Mouse (Mus musculus) megakaryocyte, adult 5-6 weeks (primary cell): ENCODE results near the gene Tinf2. TPM values are rescaled to one million over a fixed set of nuclear protein-coding genes. Genes with fewer than 3 reads are reported as not detected.
A peak's percentile ranks its signal among the peaks of the same experiment; 100 is the strongest.

Experiments used
- ATAC-seq: 2 replicates; pipeline ENCODE4 v1.8.0; 2016; ENCODE audit warnings: mild to moderate bottlenecking, inconsistent platforms; ENCODE audit not compliant: poor library complexity, severe bottlenecking
- total RNA-seq, 2 experiments: library from RNA; stranded (forward) in 1 of 2; stranded (reverse) in 1 of 2; fragments of 153-499, 151-499 nt in 1 of 2; fragments of 221-1000, 200-1000 nt in 1 of 2; gene quantifications; 2 replicates each; pipeline versions ENCODE4 v1.2.3 to v1.2.4; 2015 to 2017

Gene Tinf2
- 24.2 and 27.2 TPM in 2 replicates for total RNA-seq (2015)
- 25.1 and 39.8 TPM in 2 replicates for total RNA-seq (2017)

DNA sequence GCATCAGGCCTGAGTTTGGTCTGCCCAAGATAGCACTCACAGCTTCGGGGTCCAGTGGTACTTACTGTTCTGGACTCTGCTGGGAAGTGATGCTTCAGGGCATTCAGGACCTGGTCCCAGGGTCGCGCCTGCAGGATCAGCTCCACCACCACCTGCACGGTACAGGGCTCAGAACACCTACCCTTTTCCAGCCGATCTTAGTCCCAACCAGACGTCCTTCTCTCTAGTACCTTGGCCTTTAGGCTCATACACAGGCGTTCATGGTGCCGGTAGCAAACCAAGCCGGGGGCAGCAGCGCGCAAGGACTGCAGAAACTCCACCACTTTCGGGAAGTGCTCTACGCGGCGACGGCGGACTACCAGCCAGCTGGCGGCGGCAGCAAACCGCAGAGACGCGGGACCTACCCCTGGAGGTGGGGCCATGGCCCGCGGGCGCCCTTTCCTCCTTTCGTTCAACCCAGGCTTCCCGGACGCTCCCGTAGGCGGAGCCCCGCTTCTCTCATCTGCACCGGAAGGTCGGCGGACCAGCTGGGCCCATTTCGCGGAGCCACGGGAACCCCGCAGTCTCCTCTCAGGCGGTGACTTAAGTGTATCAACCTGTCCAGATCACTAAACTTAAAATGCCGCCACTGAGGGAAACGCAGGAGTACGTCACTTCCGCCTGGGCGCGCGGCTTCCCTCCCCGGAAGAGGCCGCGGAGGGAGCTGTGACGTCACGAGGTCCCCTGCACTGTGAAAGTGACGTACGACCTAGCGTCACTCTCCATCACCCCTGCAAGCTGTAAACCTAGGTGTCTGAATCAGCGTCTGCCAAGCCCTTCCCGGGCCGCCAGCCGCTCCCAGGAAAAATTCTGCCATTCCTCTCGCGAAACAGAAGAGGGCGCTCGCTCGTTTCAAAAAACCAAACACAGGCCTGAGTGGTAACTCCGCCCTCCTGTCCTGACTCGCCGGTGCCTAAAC is at the start of gene Tinf2:
Gene Tinf2 (minus strand): TSS at position 661 of the 958 bp plus-strand sequence.
- ATAC-seq = peak; percentile 91

DNA sequence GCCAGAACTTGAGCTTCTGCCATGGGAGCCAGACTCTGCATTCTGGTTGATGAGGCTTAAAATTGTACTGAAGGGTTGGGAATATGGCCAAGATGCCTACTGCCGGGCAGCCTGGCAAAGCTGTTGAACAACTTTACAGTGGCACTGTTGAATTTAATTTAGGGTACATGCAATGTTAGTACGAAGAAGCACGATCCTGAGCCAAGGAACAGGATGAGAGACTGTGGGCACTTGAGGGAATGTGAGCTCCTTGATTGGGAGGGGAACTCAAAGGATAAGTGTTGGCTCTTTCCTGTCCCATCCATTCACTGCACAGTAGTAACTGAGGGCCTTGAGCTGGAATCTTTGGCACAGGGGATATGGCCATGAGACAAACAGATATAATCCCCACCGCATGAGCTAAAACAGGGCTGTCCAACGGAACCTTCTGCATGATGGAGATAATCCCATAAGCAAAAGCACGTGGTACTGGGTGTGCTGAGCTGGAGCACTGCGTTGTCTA is 49.0 kb upstream of the Tinf2 start:
- no peak for ATAC-seq

DNA sequence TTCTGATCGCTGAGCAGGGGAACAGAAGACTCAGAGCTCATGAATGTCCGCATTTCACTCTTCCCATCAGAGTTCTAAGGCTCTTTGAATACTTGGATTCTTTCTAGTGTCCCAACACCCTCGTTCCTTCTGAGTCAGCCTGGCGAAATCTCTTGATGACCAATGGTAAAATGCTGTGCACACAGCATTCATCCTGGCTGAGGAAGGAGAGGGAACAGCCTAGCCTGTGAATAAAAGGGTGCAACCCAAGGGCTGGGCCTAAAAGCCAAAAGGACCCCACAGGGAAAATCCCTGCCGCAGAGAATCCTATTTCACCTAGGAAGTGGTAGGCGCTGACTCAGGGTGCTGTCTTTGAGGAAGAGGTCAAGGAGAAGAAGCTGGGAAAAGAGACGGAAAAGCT is 48.5 kb upstream of the Tinf2 start:
- no peak for ATAC-seq

DNA sequence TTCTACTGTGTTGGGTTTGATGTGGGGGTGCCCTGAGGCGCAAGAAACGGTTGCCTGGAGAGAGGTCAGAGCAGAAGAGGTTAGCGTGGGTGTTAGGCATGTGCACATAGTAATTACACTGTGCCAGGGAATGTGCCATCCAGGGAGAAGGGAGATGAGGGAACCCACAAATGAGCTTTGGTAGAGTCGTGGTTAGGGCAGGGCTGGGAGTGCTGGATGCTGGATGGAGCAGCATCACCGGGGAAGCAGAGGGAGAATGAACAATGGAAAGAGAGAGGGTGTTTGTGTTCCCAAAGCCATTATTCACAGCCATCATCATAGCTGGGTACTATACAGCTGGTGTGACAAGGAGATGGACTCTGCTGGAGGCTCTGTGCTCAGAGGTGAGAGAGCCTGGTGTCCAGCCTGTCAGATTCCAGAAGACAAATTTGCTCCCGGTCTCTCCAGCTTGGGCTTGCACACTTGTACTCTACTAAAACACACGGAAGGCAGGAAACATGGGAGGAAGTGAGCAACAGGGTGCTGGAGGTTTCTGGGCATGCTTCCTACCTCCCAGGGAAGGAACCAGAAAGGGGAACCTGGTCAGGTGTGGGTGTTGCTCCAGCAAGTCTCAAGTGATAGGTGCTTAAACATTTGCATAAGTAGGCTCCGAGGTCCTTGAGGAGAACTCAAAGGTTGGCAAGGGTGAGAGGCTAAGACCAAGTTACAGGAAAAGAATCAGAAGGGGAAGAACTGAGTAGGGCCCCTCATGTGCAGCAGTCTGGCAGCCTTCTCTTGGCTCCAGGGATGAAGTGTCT is 46.5 kb upstream of the Tinf2 start:
- peak; percentile 66 for ATAC-seq

DNA sequence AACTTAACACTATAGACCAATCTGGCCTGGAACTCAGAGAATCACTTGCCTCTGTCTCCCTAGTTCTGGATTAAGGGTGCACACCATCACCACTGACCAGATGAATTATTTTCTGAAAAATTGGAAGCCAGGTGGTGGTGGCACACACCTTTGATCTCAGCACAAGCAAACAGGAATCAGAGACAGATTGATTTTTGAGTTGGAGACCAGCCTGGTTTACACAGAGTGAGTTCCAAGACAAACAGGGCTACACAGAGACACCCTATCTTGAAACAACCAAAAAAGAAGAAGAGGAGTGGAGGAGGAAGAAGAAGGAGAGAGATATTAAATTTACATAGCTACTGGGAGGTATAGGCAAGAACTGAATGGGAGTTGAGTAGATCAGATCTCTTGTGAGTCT is 44.6 kb upstream of the Tinf2 start:
- no peak for ATAC-seq

DNA sequence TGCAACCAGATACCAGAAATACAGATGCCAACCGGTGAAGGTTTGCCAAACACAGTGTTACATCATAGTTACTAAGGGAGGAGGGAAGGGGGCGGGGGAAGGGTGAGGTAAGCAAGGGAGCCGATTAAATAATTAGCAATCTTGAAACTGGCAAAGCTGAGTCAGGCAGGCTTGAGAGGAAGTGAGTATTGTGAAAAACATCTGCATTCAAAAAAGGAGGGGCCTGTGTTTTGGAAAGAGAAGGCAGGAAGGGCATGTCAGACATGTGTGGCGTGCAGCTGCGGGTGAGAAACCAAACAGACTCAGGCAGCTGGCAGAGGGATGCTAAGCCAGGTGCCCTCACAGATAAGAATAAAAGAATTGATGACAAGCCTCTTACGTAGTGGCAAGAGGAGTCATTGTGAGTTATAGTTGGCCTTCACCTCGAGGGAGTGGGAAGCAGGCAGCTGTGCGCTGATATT is 42.8 kb upstream of the Tinf2 start:
- peak; percentile 66 for ATAC-seq

DNA sequence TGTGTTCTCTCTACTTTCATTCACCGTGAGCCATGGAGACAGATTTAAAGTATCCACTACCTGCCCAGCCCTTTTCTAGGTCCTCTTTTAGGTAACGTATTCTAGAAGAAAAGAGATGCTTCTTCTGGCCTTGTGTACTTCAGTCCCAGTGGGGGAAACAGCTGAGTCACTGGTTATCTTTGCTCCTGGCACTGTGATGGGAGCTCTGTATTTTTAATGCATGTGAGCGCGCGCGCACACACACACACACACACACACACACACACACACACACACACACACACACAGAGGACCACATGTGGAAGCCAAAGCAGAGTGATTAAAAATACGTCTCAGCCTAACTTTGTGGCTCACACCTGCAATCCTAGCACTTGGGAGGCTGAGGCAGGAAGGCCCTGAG is 41.8 kb upstream of the Tinf2 start:
- no peak for ATAC-seq

DNA sequence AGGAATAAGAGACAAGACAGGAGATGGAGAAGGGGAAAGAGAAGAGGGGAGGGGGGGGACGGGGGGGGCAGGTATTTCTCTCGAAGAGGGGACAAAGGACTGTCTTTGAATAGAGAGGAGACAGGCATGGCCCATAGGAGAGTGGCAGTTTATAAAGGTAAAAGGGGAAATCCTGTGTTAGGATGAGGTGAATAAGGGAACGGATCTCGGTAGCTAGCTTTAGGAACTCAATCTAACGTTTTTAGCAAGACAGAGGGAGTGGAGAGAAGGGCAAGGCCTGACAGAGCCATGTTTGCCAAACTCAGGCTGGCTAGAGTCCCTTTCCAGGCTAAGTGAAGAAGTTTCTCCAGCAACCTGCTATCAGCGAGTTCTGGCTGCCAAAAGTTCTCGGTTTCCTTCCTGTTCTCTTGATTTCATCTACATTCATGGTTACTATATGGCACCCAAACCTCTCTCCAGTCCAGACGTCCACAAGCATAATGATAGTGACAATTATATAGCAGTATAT is 40.9 kb upstream of the Tinf2 start:
- ATAC-seq = no peak

DNA sequence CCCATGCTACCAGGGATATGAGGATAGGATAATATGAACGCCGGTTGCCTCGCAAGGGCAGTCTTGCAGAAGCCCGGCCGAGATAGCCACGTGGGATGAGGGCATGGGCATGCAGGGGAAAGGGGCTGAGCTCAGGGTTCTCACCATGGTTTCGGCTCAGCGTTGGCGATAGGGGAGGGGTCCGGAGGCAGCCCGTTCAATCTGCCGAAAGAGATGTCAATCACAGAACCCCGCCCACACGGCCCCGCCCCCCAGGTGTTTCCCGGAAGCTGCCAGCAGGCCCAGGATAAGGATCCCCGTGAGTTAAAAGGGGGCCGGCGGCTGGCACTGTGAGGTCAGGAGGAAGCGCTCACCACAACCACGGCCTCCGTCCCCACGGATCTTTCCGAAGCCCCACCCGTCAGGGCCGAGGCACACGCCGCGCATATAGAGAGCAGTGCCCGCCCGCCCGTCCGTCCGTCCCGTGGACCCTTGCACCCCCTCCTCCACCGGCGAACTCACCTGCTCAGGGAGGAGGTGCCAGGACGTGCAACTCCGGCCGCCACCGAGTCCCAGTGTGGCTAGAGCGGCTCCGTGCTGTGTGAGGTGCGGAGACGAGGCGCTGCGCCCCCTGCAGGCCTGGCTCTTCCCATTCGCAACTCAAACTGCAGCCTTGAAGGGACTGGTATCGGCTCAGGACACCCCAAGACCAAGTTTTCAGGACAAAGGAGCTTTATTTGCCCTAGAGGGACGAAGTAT is 40.2 kb upstream of the Tinf2 start, which contains the start of gene Rabggta:
Gene Rabggta (minus strand): TSS at position 564 of the 738 bp plus-strand sequence.
- ATAC-seq = peak; percentile 76

DNA sequence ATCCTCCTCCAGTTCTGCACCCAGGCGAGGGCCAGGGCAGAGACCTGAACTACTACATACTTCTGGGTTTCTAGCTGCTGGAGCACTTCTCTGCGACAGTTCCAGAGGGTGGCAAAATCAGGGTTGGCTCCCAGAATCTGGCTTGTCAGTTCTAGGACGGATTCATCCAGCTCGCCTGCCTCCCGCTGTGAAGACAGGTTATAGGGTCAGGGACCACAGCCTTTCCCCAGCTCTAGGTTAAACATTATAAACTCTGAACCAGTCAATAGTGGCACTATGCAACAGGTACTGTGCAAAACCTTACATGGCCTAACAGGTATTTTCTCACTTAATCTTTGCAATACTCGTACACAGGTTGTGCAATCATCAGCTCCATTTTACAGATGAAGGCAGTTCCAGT is 39.5 kb upstream of the Tinf2 start:
- no peak for ATAC-seq

DNA sequence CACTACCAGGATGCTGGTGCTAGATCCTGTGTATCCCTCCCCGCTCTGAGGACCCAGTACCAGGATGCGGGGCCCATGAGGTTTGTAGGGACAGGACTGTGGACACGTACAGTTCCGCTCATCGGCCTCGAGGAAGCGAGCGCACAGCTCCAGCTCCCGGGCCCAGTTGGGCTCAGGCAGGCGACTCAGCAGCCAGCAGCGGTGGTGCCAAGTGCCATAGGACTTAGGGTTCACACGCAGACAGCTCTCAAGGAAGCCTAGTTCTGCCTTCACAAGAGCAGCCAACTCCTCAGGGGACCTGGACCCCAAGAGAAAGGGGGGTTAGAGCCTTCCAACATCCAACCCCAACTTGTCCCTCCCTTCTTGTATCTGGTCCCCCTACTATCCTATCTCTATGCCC is 39.0 kb upstream of the Tinf2 start:
- ATAC-seq = no peak

DNA sequence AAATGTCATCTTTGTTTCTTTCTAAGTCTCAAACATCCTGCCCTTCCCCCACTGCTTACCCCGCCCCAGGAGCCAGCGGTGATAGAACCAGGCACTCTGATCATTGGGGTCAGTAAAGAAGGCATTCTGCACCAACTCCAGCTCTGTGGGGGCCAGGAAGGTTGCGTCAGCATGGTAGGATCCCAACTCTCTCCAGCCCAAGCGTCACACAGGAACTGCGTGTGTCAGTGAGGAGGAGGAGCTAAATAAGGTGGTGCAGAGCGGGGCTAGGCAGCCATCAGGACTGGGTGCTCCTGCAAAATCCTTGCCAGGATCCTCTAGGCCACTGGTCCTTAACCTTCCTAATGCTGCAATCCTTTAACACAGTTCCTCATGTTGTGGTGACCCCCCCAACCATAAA is 38.1 kb upstream of the Tinf2 start:
- no peak for ATAC-seq

DNA sequence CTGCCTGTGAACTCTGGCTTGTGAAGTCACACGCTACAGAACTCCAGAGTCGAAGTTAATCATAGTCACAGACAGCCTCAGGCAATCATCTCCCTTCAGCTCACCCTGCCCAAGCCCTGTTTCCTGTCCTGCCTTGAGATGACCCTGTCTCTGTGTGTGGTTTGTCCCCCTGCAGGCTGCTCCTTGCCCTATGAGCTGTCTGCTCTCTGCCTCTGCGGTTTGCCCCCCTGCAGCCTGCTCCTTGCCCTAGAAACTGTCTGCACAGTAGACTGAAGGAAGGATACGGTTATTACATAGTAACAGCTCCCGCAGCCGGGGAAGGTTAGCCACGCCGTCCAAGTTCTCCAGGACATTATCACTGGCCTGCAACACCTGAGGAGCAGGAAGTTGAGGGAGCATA is 35.3 kb upstream of the Tinf2 start:
- ATAC-seq = no peak

DNA sequence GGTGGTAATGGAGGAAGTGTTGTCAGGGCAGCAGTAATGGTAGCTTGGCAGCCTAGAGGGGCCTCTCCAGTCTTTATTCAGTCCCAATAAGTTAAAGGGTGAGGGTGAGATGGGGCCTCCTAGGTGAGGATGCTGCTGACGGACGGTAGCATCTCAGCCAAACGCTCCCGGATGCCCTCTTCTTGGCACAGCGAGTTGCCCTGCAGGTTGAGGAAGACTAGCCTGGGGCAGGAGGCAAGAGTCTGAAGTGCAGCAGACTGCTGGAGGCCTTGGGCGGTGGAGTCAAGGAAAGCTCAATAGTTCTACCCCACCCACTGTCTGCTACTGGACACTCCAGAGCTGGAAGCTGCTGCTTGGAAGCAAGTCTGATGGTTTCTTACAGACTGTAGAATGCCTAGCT is 34.7 kb upstream of the Tinf2 start:
- ATAC-seq = no peak

DNA sequence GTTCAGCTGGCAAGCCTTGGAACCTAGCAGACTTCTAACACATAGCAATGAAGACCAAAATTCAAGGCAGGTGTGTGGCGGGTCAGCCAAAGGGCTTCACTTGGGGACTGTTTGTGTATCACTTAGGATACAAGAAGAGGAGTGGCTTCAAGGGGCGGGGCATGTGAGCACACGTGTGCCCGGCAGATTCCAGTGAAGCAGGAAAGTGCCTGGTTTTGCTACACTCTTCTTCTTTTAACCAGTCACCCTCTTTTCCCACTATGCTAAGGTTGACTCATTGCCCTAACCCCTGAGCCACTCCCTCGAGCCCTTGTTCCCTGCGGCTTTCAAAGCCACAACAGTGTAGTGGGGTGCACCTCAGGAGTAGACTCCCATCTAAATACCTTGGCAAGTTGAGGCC is 33.3 kb upstream of the Tinf2 start:
- ATAC-seq = no peak; the same call in 1 of the 2 replicates

DNA sequence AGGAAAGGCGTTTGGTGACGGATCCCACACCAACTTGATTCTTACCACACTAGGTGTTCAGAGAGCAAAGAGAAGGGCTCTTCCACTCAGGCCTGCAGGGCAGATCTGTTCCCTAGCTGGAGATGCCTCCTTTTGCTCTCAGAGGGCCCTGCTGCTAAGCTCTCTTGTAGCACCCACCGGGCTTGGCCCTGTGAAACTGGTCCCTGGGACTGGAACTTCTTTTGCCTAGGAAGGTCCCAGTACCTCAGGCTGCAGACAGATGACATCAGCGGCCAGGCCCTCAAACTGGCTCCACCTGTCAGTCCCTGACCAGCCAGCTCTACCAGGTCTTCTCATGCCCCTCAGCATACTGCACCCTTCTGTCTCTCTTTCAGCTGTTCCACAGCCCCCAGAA is 32.1 kb upstream of the Tinf2 start, which contains the start of gene Tgm1:
Gene Tgm1 (minus strand): TSS at position 198 of the 394 bp plus-strand sequence.
- ATAC-seq = no peak

DNA sequence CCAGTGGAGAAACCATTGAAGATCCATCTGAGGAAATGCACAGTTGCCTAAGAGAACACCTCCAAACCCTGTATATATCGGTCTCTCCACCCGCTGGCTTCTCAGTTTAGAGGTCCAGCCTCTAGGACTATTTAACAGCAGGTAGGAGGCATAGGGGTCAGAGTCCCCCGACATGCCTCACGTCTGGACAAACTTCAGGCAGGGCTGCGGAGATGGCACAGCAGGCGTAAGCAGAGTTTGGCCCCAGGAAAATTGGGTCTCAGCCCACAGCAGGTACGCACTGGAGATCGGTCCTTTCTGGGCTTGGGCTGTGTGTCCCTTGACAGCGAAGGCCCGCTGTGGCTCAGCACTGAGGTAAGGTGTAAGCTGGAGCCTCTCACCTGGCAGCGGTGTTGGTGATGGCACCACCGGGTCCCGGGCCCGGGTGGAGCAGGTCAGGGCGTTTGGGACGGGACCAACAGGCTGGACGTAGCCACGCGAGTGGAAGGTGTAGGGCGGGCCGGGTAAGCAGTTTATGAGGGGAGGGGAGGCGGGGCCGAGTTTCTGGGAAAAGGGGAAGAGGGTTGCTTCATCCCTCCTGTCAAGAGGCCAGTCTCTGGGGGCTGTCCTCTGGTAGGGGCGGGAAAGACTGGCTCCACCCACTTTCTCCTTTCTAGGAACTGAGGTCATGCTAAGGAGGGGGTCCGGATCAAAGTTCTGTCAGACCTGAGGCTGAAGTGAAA is 31.5 kb upstream of the Tinf2 start:
- peak; percentile 81 for ATAC-seq

DNA sequence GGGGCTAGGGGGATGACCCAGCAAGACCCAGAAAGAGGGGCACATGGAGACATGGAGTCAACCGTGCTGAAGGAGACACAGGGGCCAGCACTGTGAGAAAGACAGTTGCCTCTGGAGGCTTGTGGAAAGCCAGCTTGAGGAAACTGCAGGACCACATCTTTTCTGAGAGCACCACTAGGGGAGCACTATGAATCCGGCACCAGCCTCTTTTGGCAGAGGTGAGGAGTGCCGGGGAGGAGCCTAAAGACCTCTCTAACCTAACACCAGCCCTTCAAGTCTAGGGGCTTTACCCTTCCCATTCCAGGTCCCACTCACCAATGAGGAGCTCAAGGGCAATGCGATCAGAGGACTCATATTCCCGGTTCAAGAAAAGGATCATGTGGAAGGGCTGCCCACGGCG is 30.2 kb upstream of the Tinf2 start:
- no peak for ATAC-seq

DNA sequence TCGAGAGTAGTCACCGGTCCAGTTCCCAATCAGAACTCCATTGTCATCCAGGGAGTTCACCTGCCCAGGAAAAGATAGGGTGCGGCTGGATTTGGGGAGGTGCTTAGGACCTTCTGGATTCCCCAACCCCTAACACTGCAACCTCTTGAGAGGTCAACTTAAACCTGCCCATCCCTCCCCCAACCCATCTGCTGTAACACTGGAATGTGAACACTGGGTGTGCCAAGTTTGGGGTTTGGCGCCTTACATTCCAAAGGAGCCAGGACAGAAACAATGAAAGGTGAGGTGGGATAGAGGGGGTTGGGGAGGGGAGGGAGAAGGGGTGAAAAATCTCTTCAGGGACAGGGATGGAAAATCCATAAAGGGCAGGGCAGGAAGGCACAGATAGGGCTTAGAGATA is 27.9 kb upstream of the Tinf2 start:
- ATAC-seq = no peak

DNA sequence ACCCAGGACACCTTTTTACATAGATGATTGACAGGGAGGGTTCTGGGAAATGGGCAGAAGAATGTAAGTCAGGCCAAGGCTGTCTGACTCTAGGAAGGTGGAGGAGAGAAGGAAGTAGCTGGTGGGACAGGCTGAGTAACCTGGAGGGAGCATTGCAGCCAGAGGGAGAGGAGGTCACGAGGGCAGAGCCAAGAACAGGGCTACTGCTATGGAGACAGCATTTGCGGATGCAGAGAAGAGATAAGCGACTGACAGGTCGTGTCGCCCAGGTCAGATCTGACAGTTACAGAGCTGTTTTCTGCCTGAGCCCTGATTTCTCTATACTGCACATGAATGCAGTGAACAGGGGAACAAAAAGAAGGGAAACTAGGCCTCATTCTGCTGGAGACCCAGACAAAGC is 25.8 kb upstream of the Tinf2 start:
- no peak for ATAC-seq
